Mouse (Mus musculus) forebrain, embryonic 11.5 days (tissue): ENCODE data around the gene Azi2. TPM values are rescaled to one million over a fixed set of nuclear protein-coding genes. Genes with fewer than 3 reads are reported as not detected.

Experiments used
- ATAC-seq: fragments of 200-750 bp; cut with Nextera tagmentation; replicated peaks from 2 replicates; pipeline ENCODE4 v1.8.0; 2017; ENCODE audit warnings: moderate TSS enrichment; ENCODE audit not compliant: low FRiP score
- DNase-seq: peaks from one replicate; pipeline ENCODE4 v3.0.0-alpha.2; 2017; ENCODE audit warnings: low spot score
- H3K27ac ChIP-seq: fragments of 300-500 bp; sonication (generic); 2 replicates; pipeline ENCODE4 v1.5.1; 2014; ENCODE audit warnings: low read depth, low read length
- H3K27me3 ChIP-seq: fragments of 300-500 bp; sonication (generic); 2 replicates; pipeline ENCODE4 v1.6.1; 2014; ENCODE audit warnings: mild to moderate bottlenecking, low read length, mixed read lengths; ENCODE audit not compliant: control insufficient read depth, insufficient read depth
- H3K36me3 ChIP-seq: fragments of 300-500 bp; sonication (generic); 2 replicates; pipeline ENCODE4 v1.6.1; 2014; ENCODE audit warnings: mild to moderate bottlenecking, low read length, moderate library complexity, mixed read lengths; ENCODE audit not compliant: control insufficient read depth, insufficient read depth
- H3K4me1 ChIP-seq: fragments of 300-500 bp; sonication (generic); replicated peaks from 2 replicates; pipeline ENCODE4 v1.6.1; 2014; ENCODE audit warnings: low read length, mixed read lengths; ENCODE audit not compliant: control insufficient read depth, insufficient read depth
- H3K4me2 ChIP-seq: fragments of 300-500 bp; sonication (generic); 2 replicates; pipeline ENCODE4 v1.6.1; 2014; ENCODE audit warnings: low read depth, mild to moderate bottlenecking, low read length, moderate library complexity, mixed read lengths; ENCODE audit not compliant: severe bottlenecking
- H3K4me3 ChIP-seq: fragments of 300-500 bp; sonication (generic); 2 replicates; pipeline ENCODE4 v1.5.1; 2014; ENCODE audit warnings: low read depth, low read length
- H3K9ac ChIP-seq: fragments of 300-500 bp; sonication (generic); 2 replicates; pipeline ENCODE4 v1.6.1; 2014; ENCODE audit warnings: low read length
- H3K9me3 ChIP-seq: fragments of 300-500 bp; sonication (generic); 2 replicates; pipeline ENCODE4 v1.6.1; 2016; ENCODE audit warnings: low read length, mixed read lengths; ENCODE audit not compliant: control insufficient read depth
- WGBS: fragments of 180-500 bp; shearing (Covaris S2); extraction: QIAGEN DNeasy Blood & Tissue Kit; methylation state at CpG from one replicate; pipeline ENCODE4 v1.1.7; 2014; 5-methylcytosine and 5-hydroxymethylcytosine counted together
- polyA plus RNA-seq: library from polyadenylated mRNA; unstranded; fragments of >200 nt; fragmentation: Nextera tagmentation; extraction: Ambion mirVana; gene quantifications from 2 replicates; pipeline ENCODE4 v1.2.1, GENCODE M21; 2014

Gene Azi2
- polyA plus RNA-seq, 1 experiment from 2014 or later = 76.9 TPM

GRCm38 (mm10) chr9:118059101-118059500 lies 18.8 kb downstream of the Azi2 start:
- H3K27me3 ChIP-seq = no peaks in the 10 kb centered on the region
- H3K4me1 ChIP-seq = no peaks in the 10 kb centered on the region
- H3K27ac ChIP-seq = no peak overlapping the region
- ATAC-seq = no peak
- no peak for DNase-seq
- WGBS = 96% methylated on average over 3 of the region's 3 CpGs
- H3K9me3 ChIP-seq = no peaks in the 10 kb centered on the region
- H3K9ac ChIP-seq = no peak overlapping the region
- H3K4me2 ChIP-seq = no peak overlapping the region
- no peak overlapping the region for H3K4me3 ChIP-seq
- peaks cover 3% of the 10 kb centered on the region; the same call in 1 of the 2 replicates for H3K36me3 ChIP-seq

- WGBS = 96% methylated on average over 6 of the region's 6 CpGs
- Histone ChIP-seq H3K4me3 (no peak overlapping the region), H3K9ac (no peak overlapping the region), H3K27me3 (no peaks in the 10 kb centered on the region), H3K9me3 (no peaks in the 10 kb centered on the region), H3K4me1 (no peaks in the 10 kb centered on the region), H3K4me2 (no peak overlapping the region), H3K27ac (no peak overlapping the region), H3K36me3 (no peaks in the 10 kb centered on the region)
- ATAC-seq (no peak), DNase-seq (no peak)
Observed at GRCm38 (mm10) chr9:118070442-118070841, 30.1 kb downstream of the Azi2 start.

GRCm38 (mm10) chr9:118071337-118071736 lies 31.0 kb downstream of the Azi2 start:
- no peaks in the 10 kb centered on the region for H3K9me3 ChIP-seq
- H3K4me2 ChIP-seq = no peak overlapping the region
- ATAC-seq (no peak), DNase-seq (no peak)
- H3K27ac ChIP-seq = no peak overlapping the region
- no peak overlapping the region for H3K9ac ChIP-seq
- H3K4me1 ChIP-seq = no peaks in the 10 kb centered on the region
- no peaks in the 10 kb centered on the region for H3K36me3 ChIP-seq
- 90% methylated on average over 3 of the region's 3 CpGs for WGBS
- no peaks in the 10 kb centered on the region for H3K27me3 ChIP-seq
- H3K4me3 ChIP-seq = no peak overlapping the region

GRCm38 (mm10) chr9:118072101-118072500 lies 31.8 kb downstream of the Azi2 start:
- no peak overlapping the region for H3K4me3 ChIP-seq
- no peak overlapping the region for H3K4me2 ChIP-seq
- no peak overlapping the region for H3K9ac ChIP-seq
- H3K27ac ChIP-seq = no peak overlapping the region
- no peaks in the 10 kb centered on the region for H3K36me3 ChIP-seq
- H3K27me3 ChIP-seq = no peaks in the 10 kb centered on the region
- H3K4me1 ChIP-seq = no peaks in the 10 kb centered on the region
- DNase-seq (no peak), ATAC-seq (no peak)
- no peaks in the 10 kb centered on the region for H3K9me3 ChIP-seq
- WGBS = 87% methylated on average over 5 of the region's 5 CpGs

- DNase-seq (no peak), ATAC-seq (no peak)
- Histone ChIP-seq H3K36me3 (no peaks in the 10 kb centered on the region), H3K27me3 (no peaks in the 10 kb centered on the region), H3K4me1 (no peaks in the 10 kb centered on the region), H3K9ac (no peak overlapping the region), H3K9me3 (no peaks in the 10 kb centered on the region), H3K27ac (no peak overlapping the region), H3K4me2 (no peak overlapping the region), H3K4me3 (no peak overlapping the region)
- 91% methylated on average over 3 of the region's 3 CpGs for WGBS
Observed at GRCm38 (mm10) chr9:118073358-118073757, 33.1 kb downstream of the Azi2 start.

- ATAC-seq = no peak
- 0 out of 2 replicates have a peak overlapping the region, but pooled peaks have one; percentile 6 for H3K4me3 ChIP-seq
- DNase-seq = peak; percentile 55
Observed at GRCm38 (mm10) chr9:118082575-118083431, 42.5 kb downstream of the Azi2 start.

GRCm38 (mm10) chr9:118083834-118084233 lies 43.5 kb downstream of the Azi2 start:
- peaks cover 2% of the 10 kb centered on the region; the same call in 1 of the 2 replicates for H3K4me1 ChIP-seq
- H3K9me3 ChIP-seq = no peaks in the 10 kb centered on the region
- H3K4me2 ChIP-seq = no peak overlapping the region
- H3K36me3 ChIP-seq = no peaks in the 10 kb centered on the region
- WGBS = 64% methylated on average over 4 of the region's 4 CpGs
- no peaks in the 10 kb centered on the region for H3K27me3 ChIP-seq
- H3K27ac ChIP-seq = no peak overlapping the region
- no peak overlapping the region for H3K4me3 ChIP-seq
- no peak overlapping the region for H3K9ac ChIP-seq
- DNase-seq = no peak
- ATAC-seq = no peak

More at GRCm38 (mm10) chr9:118082575-118083431, 42.5 kb downstream of the Azi2 start:
- Histone ChIP-seq H3K27ac (no peak overlapping the region), H3K9ac (peak overlapping the region; percentile 17; the same call in 1 of the 2 replicates), H3K9me3 (no peaks in the 10 kb centered on the region), H3K36me3 (no peaks in the 10 kb centered on the region), H3K4me2 (peak overlapping the region; percentile 40), H3K27me3 (no peaks in the 10 kb centered on the region), H3K4me1 (peaks cover 2% of the 10 kb centered on the region; the same call in 1 of the 2 replicates)
- 41% methylated on average over 22 of the region's 22 CpGs for WGBS

GRCm38 (mm10) chr9:118099395-118099794 lies 59.1 kb downstream of the Azi2 start:
- H3K9me3 ChIP-seq = no peaks in the 10 kb centered on the region
- no peak for DNase-seq
- ATAC-seq = peak; percentile 53; the same call in 1 of the 2 replicates
- H3K36me3 ChIP-seq = no peaks in the 10 kb centered on the region
- H3K27me3 ChIP-seq = no peaks in the 10 kb centered on the region
- no peak overlapping the region for H3K4me2 ChIP-seq
- H3K27ac ChIP-seq = no peak overlapping the region
- H3K4me1 ChIP-seq = 0 out of 2 replicates have a peak, but pooled peaks cover 2% of the 10 kb centered on the region
- no peak overlapping the region for H3K4me3 ChIP-seq
- no peak overlapping the region for H3K9ac ChIP-seq
- 67% methylated on average over 4 of the region's 4 CpGs for WGBS
